Mouse (Mus musculus) CH12.LX (cell line): ENCODE data around the gene Anks1. TPM values are rescaled to one million over a fixed set of nuclear protein-coding genes. Genes with fewer than 3 reads are reported as not detected.

ENCODE experiments used
- DNase-seq: peaks from one replicate; pipeline ENCODE4 v3.0.0-alpha.2; 2013; ENCODE audit errors: extremely low read depth
- H3K27ac ChIP-seq: 2 replicates; pipeline ENCODE4 v1.5.1; 2012; ENCODE audit warnings: low read depth, mild to moderate bottlenecking, control low read depth, moderate library complexity; ENCODE audit not compliant: insufficient read depth
- H3K27me3 ChIP-seq: replicated peaks from 2 replicates; pipeline ENCODE3; 2012; ENCODE audit warnings: inconsistent platforms
- H3K36me3 ChIP-seq, 2 experiments: replicated peaks in 1 of 2; 2 replicates each; pipeline versions ENCODE3 to v1.6.1; 2012; ENCODE audit warnings: inconsistent platforms in 1 of 2, low read length in 1 of 2, mild to moderate bottlenecking in 1 of 2, mixed read lengths in 1 of 2, moderate library complexity in 1 of 2; ENCODE audit not compliant: control insufficient read depth in 1 of 2, insufficient read depth in 1 of 2
- H3K4me1 ChIP-seq, 2 experiments: 2 replicates each; pipeline ENCODE4 v1.6.1; 2012; ENCODE audit warnings: inconsistent platforms in 1 of 2, moderate library complexity in 1 of 2; ENCODE audit not compliant: insufficient read depth in 2 of 2, control insufficient read depth in 1 of 2
- H3K4me2 ChIP-seq: 2 replicates; pipeline ENCODE4 v1.6.1; 2012; ENCODE audit warnings: low read depth, mild to moderate bottlenecking, control low read depth; ENCODE audit not compliant: poor library complexity, insufficient read depth, severe bottlenecking
- H3K4me3 ChIP-seq, 3 experiments: fragments of 150-350 bp in 1 of 3; sonication (generic) in 1 of 3; replicated peaks in 1 of 3; 2 replicates each; pipeline versions ENCODE3 to v1.5.1; 2011 to 2012; ENCODE audit warnings: low read depth in 2 of 3, low read length in 2 of 3, mild to moderate bottlenecking in 2 of 3, moderate library complexity in 2 of 3, control low read depth in 1 of 3, improper control_type of control experiment in 1 of 3, inconsistent platforms in 1 of 3, mixed read lengths in 1 of 3; ENCODE audit not compliant: poor library complexity in 1 of 3
- H3K79me2 ChIP-seq: replicated peaks from 2 replicates; pipeline ENCODE4 v1.6.1; 2012; ENCODE audit warnings: mild to moderate bottlenecking, moderate library complexity; ENCODE audit not compliant: control insufficient read depth, poor library complexity, insufficient read depth, severe bottlenecking; ENCODE audit errors: extremely low read depth
- H3K9ac ChIP-seq: 2 replicates; pipeline ENCODE4 v1.6.1; 2012; ENCODE audit warnings: low read depth, mild to moderate bottlenecking, control low read depth, moderate library complexity; ENCODE audit not compliant: insufficient read depth
- H3K9me3 ChIP-seq: replicated peaks from 2 replicates; pipeline ENCODE3; 2012; ENCODE audit warnings: low read length, inconsistent platforms, mixed read lengths
- CHD2 ChIP-seq: IDR thresholded peaks from 2 replicates; pipeline ENCODE4 v1.6.1; 2011; ENCODE audit warnings: low read length, improper control_type of control experiment
- EP300 ChIP-seq: IDR thresholded peaks from 2 replicates; pipeline ENCODE4 v1.6.1; 2011; ENCODE audit warnings: low read length, improper control_type of control experiment
- ETS1 ChIP-seq: conservative IDR thresholded peaks from 2 replicates; pipeline ENCODE4 v1.6.1; 2012; ENCODE audit warnings: low read depth, mild to moderate bottlenecking, inconsistent platforms, low read length, improper control_type of control experiment, moderate library complexity
- HCFC1 ChIP-seq: IDR thresholded peaks from 2 replicates; pipeline ENCODE4 v1.6.1; 2012; ENCODE audit warnings: low read depth, mild to moderate bottlenecking, inconsistent platforms, low read length, improper control_type of control experiment
- JUN ChIP-seq: IDR thresholded peaks from 2 replicates; pipeline ENCODE4 v1.6.1; 2011; ENCODE audit warnings: low read depth, mild to moderate bottlenecking, low read length, improper control_type of control experiment, moderate library complexity; ENCODE audit not compliant: insufficient read depth
- JUND ChIP-seq: conservative IDR thresholded peaks from 2 replicates; pipeline ENCODE4 v1.6.1; 2011; ENCODE audit warnings: low read depth, low read length, improper control_type of control experiment
- KAT2A ChIP-seq: IDR thresholded peaks from 2 replicates; pipeline ENCODE4 v1.6.1; 2012; ENCODE audit warnings: low read length, improper control_type of control experiment, inconsistent platforms; ENCODE audit not compliant: insufficient replicate concordance
- MAX ChIP-seq: IDR thresholded peaks from 2 replicates; pipeline ENCODE4 v1.6.1; 2011; ENCODE audit warnings: low read length, improper control_type of control experiment
- MXI1 ChIP-seq: IDR thresholded peaks from 2 replicates; pipeline ENCODE4 v1.6.1; 2011; ENCODE audit warnings: mild to moderate bottlenecking, low read depth, low read length, improper control_type of control experiment
- NELFE ChIP-seq: IDR thresholded peaks from 2 replicates; pipeline ENCODE4 v1.6.1; 2011; ENCODE audit warnings: low read depth, low read length, improper control_type of control experiment
- NRF1 ChIP-seq: IDR thresholded peaks from 2 replicates; pipeline ENCODE4 v1.6.1; 2014; ENCODE audit warnings: low read depth, mild to moderate bottlenecking, inconsistent platforms, low read length, improper control_type of control experiment, moderate library complexity
- PAX5 ChIP-seq: IDR thresholded peaks from 2 replicates; pipeline ENCODE4 v1.6.1; 2012; ENCODE audit warnings: low read length, inconsistent platforms, mixed read lengths
- RAD21 ChIP-seq: IDR thresholded peaks from 2 replicates; pipeline ENCODE4 v1.6.1; 2011; ENCODE audit warnings: low read depth, mild to moderate bottlenecking, low read length, improper control_type of control experiment, moderate library complexity
- RCOR1 ChIP-seq: conservative IDR thresholded peaks from 2 replicates; pipeline ENCODE4 v1.6.1; 2012; ENCODE audit warnings: low read depth, mild to moderate bottlenecking, inconsistent platforms, low read length, improper control_type of control experiment
- SIN3A ChIP-seq: IDR thresholded peaks from 2 replicates; pipeline ENCODE4 v1.6.1; 2012; ENCODE audit warnings: low read length, improper control_type of control experiment, inconsistent platforms
- SMC3 ChIP-seq: IDR thresholded peaks from 2 replicates; pipeline ENCODE4 v1.6.1; 2011; ENCODE audit warnings: low read depth, low read length, improper control_type of control experiment
- TCF12 ChIP-seq: IDR thresholded peaks from 2 replicates; pipeline ENCODE4 v1.6.1; 2014; ENCODE audit warnings: low read depth, mild to moderate bottlenecking, inconsistent platforms, low read length, improper control_type of control experiment
- UBTF ChIP-seq: IDR thresholded peaks from 2 replicates; pipeline ENCODE4 v1.6.1; 2012; ENCODE audit warnings: low read depth, mild to moderate bottlenecking, inconsistent platforms, low read length, improper control_type of control experiment, moderate library complexity
- USF1 ChIP-seq: IDR thresholded peaks from 2 replicates; pipeline ENCODE4 v1.6.1; 2014; ENCODE audit warnings: low read depth, mild to moderate bottlenecking, inconsistent platforms, low read length, improper control_type of control experiment
- USF2 ChIP-seq: conservative IDR thresholded peaks from 2 replicates; pipeline ENCODE4 v1.6.1; 2011; ENCODE audit warnings: low read depth, low read length, improper control_type of control experiment
- ZKSCAN1 ChIP-seq: IDR thresholded peaks from 2 replicates; pipeline ENCODE4 v1.6.1; 2012; ENCODE audit warnings: low read depth, inconsistent platforms, low read length, improper control_type of control experiment, borderline replicate concordance
- ZMIZ1 ChIP-seq: IDR thresholded peaks from 2 replicates; pipeline ENCODE4 v1.6.1; 2012; ENCODE audit warnings: low read depth, mild to moderate bottlenecking, inconsistent platforms, low read length, improper control_type of control experiment
- ZNF384 ChIP-seq: IDR thresholded peaks from 2 replicates; pipeline ENCODE4 v1.6.1; 2012; ENCODE audit warnings: low read depth, low read length, improper control_type of control experiment, inconsistent platforms
- dilution Hi-C: fragments of 300-500 bp; cut with MboI; formaldehyde crosslinking; loops from 2 replicates; pipeline ENCODE4 v1.14.3; 2020; ENCODE audit warnings: low sequenced_read_pairs; ENCODE audit not compliant: extremely low pct_unique_long_range_greater_than_20kb, extremely low pct_ligation_motif_present
- in situ Hi-C: fragments of 300-500 bp; cut with MboI; formaldehyde crosslinking; loops from 3 replicates; pipeline ENCODE4 v1.14.3; 2019; ENCODE audit warnings: low sequenced_read_pairs, low pct_ligation_motif_present, low pct_unique_long_range_greater_than_20kb, mixed read lengths
- polyA plus RNA-seq: library from polyadenylated mRNA; unstranded; fragments of >175 nt; gene quantifications from 2 replicates; pipeline ENCODE4 v1.2.1, GENCODE M21; 2012; ENCODE audit warnings: low read depth; ENCODE audit not compliant: insufficient read length
- total RNA-seq, 2 experiments: library from RNA; depleted of rRNA; stranded (reverse); fragments of 300-350 nt in 1 of 2; fragments of >200 nt in 1 of 2; gene quantifications; 2 replicates each; pipeline ENCODE4 v1.2.3; 2012 to 2014

Anks1 gene
- total and polyA plus RNA-seq, 3 experiments = 5.8 to 9.3 (median 9.0) TPM

DNA sequence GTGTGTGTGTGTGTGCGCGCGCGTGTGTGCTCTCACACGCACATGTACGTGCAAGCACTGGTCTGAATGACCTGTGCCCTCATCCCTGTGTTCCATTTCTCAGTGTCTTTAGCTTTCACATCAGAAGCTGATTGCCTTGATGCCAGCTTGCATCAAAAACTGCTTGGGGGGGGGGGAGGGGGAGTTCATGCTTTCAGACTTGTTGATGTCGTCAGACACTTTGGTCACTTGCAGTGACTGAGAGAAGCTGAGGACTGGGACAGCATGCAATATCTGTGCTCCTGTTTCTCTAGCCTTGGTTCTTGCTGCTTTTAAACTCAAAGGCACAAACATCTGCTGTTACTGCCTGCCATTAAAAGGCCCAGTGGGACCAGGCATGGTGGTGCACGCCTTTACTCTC, 37.3 kb downstream of the Anks1 start:
- no peak overlapping the region for H3K9ac ChIP-seq
- no peak overlapping the region for H3K4me2 ChIP-seq
- TF ChIP-seq HCFC1 (no peak), EP300 (no peak), UBTF (no peak), MXI1 (no peak), KAT2A (no peak)
- no peak overlapping the region for H3K27ac ChIP-seq
- H3K9me3 ChIP-seq = no peaks in the 10 kb centered on the region
- peaks cover 0 to 4% of the 10 kb centered on the region in 2 experiments for H3K36me3 ChIP-seq
- no peaks in the 10 kb centered on the region for H3K79me2 ChIP-seq
- dilution Hi-C loops (no loop called here), in situ Hi-C loops (no loop called here)
- DNase-seq = no peak
- H3K27me3 ChIP-seq = no peaks in the 10 kb centered on the region
- H3K4me1 ChIP-seq = no peaks in the 10 kb centered on the region
- H3K4me3 ChIP-seq = no peak overlapping the region

- TF ChIP-seq SMC3 (no peak), SIN3A (no peak), JUN (no peak), ZNF384 (no peak), MAX (no peak), USF1 (no peak), ZKSCAN1 (no peak), ZMIZ1 (no peak), UBTF (no peak), EP300 (no peak), JUND (no peak), USF2 (no peak), NRF1 (no peak), RAD21 (no peak), CHD2 (no peak), TCF12 (no peak), PAX5 (no peak), ETS1 (no peak), NELFE (no peak), RCOR1 (no peak)
- TF ChIP-seq, all 38 proteins: peak for 0
- Histone ChIP-seq H3K4me3 (no peak overlapping the region), H3K9me3 (no peaks in the 10 kb centered on the region), H3K4me2 (no peak overlapping the region), H3K9ac (no peak overlapping the region), H3K36me3 (peaks cover 0 to 6% of the 10 kb centered on the region in 2 experiments), H3K79me2 (no peaks in the 10 kb centered on the region), H3K27me3 (no peaks in the 10 kb centered on the region), H3K4me1 (no peaks in the 10 kb centered on the region), H3K27ac (no peak overlapping the region)
- in situ Hi-C loops (no loop called here), dilution Hi-C loops (no loop called here)
- no peak for DNase-seq
Observed at GRCm38 (mm10) chr17:27947155-27947554, 38.0 kb downstream of the Anks1 start.
